Mouse (Mus musculus): ENCODE data around the gene Zscan22.

DNA sequence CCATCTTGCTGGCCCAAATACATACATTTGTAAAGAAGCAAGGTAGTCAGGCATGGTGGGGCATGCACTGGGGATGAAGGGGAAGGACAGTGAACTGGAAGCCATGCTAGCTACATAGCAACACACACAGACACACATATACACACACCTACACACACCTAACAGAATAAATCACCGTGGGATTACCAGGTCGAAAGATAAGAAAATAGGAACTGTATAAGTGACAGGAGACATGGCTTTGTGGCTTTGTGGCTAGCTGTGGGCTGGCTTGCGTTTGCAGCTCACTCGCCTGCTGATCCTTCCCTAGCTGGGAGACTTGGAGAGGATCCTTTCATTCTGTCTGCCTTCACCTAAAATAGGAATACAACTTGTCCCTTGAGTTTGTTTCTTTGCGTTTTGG is 3.9 kb downstream of the Zscan22 start:
- TF ChIP-seq CTCF (IDR thresholded peaks at IDR 0.05; ENCODE audit: low read depth, low read length) (no peak), GATA1 (IDR thresholded peaks at IDR 0.05; ENCODE audit: borderline replicate concordance, low read length) (no peak)
